Mouse (Mus musculus) G1E-ER4 (cell line): ENCODE data around the gene Fancc. TPM values are rescaled to one million over a fixed set of nuclear protein-coding genes. Genes with fewer than 3 reads are reported as not detected.

ENCODE experiments used
- GATA1 ChIP-seq: IDR thresholded peaks from one replicate; pipeline ENCODE4 v1.8.0; 2012; ENCODE audit warnings: low read length, inconsistent platforms
- polyA plus RNA-seq: library from polyadenylated mRNA; stranded (reverse); fragments of >175 nt; gene quantifications from 2 replicates; pipeline ENCODE4 v1.2.3, GENCODE M21; 2012

Fancc gene
- polyA plus RNA-seq, 1 experiment: 4.3 TPM

DNA sequence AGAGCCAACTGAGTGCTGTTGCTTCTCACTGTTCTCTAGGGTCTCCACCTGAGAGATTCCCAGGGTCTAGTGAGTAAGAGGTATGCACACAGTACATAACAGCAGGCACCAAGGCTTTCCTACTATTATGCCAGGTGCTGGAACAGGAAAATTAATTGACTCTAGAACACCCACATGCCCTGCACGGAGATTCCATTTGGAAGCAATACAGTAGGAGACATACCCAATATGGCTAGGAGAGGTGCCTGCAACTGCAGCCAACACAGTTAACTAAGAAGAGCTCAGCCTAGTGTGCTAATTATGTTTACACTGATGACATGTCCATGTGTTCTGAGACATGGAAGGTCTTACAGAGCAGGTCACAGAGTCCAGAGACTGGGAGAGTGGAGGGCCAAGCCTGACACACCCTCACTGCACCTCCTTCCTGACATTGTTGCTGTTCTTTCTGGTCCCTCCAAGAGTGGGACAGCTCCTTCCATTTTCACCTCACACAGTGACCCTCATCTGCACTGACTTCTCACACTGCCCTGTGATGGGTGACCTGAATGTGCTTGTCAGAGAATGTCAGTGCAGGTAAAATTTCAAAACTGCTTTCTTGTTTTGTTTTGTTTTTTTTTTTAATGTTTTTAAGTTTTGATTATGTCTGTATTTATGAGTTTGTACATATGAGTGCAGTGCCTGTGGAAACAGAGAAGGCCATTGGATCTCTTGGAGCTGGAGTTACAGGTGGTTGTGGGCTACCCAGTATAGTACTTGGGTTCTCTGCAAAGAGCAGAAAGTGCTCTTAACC, 234.7 kb downstream of the Fancc start:
- no peak for TF ChIP-seq GATA1

DNA sequence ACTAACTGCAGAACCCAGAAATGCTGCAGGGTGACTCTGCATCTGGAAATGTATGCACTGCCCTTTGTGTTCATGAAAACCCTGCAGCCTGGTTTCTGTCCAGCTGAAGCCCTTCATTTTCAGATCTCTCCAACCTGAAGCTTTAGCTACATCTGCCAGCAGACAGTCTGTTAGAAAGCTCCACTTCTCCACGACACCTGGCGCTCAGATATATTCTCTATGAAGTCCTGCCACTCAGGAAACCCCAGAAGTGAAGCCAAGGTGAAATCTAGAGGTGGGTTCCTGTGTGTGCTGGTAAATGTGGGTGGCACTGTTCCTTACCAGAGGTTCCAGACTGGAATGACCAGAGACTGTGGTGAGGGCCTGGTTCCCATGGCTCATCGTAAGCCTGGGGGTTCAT, 235.4 kb downstream of the Fancc start:
- TF ChIP-seq GATA1: no peak

DNA sequence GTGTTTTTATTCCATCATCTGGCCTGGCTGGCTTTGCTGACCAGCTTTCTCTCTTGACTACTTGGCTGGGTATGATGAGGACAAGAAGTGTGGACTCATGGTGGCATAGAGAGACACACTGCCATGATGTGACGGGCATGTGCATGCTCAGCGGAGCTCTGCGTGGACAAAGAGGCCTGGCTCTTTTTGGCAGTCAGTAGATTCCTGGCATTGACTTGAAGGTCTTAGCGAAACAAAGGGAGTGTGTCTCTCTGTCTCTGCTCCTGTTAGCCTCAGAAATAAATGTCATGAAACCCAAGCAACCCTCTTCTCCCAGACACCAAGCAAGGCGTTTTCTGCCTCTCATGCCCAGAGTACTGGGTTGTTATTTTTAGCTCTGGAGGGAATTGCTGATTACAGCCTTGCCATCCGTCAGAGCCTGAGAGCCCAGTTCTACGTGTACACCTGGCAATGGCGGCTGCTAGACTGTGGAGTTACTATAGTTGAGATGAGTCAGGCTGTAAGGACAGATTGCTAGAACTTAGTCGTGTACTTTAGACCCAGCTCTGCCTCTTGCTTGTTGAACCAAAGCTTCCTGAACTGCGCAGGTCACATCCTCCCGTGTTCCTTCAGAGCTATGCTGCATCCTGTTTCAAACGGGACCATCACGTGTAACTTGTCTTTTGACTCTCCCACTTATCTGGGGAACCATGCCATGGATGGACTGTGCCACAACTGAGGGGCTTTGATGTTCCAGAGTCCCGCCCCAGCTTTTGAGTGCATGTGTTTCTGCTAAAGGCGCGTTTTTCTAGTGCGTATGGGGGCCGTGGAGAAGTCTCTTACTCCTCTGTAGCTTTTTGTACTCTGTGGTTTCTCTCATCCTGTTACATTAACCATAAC, 236.1 kb downstream of the Fancc start:
- no peak for TF ChIP-seq GATA1

DNA sequence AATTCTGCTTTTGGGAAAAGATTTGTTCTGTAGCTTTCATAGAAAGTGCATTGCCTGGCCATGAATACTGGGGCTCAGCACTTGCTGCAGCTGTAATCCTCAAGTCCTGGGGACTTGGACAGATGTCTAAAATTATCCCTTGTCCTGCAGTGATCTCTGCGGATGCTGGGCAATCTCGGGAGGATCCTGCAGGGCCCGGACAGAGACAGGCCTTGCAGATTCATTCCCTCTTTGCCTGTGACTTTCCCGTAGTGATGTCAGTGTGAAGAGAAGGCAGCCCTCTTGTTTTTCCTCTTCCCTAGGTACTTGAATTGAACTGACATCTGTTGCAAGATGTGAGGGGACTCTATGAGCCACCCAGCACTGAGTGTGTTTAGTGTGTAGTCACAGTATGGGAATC, 236.9 kb downstream of the Fancc start:
- no peak for TF ChIP-seq GATA1

DNA sequence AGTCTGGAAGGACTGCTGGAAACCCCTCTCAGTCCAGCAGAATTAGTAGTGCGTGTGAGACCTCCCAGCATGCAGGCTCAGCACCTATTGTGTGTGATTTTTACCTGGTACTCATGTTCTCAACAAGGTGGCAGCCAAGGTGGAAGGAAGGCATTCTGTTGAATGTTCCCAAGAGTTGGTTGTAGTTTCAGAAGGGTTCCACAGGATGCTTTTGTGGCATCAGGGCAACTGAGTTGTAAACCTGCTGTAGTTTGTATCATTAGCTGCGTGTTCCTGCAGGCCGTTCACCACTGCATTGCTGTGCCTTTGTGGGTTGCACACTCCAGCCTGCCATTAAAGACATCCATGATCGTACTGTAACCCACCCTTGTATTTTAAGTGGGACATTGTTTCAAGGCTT, 238.4 kb downstream of the Fancc start:
- no peak for TF ChIP-seq GATA1

DNA sequence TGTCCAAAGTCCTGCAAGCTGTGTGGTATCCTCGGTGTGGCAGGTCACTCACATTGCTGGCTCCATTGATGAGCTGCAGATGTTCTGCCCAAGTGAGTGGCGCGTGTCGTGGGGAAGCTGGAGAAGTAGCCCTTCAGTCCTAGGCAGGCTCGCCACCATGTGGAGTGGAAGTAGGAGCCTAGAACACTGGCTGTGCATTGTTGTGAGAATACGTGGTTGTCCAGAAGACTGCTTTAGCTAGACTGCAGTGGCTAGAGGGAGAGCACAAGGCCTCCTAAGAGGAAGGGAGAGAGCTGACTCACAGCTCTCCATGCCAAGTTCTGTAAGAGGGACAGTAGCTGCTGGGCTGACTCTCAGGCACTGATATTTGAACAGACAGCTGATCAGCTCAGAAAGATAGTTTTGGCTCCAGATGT, 238.9 kb downstream of the Fancc start:
- no peak for TF ChIP-seq GATA1

DNA sequence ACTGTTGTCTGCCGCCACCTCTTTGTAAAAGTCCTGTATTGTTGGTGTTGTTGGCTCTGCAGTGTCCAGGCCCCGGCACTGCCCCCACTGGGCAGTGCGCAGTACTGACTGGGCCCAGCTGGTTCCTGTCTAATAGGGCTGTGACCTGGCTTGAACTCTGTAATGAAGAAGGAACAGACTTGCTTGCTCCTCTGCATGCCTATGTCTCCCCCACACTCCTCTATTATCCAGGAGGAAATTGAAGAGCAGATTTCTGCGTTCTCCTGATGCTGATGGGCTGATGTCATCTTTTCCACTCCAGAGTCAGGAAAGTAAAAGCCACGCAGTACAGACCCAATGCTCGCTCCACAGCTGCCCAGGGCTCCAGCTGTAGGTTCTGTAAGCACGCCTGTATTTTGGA, 240.3 kb downstream of the Fancc start:
- no peak for TF ChIP-seq GATA1

DNA sequence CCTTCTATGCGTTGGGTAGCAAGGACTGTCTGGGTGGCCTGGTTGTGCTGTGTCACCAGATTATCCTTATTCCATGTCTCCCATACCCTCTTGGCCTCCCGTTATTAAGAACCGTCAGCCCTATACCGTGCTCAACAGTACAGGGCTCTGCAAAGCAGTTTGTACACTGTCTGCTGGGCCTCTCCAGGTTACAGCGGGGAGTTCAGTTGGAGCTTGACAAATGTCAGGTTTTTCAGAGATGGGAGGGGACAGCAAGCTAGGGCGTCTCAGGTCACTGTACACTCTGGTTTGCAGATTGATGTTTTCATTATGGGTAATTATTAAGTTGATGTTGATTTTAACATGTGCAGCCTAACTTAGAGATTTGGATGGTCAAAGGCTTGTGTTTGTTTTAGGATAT, 240.9 kb downstream of the Fancc start:
- TF ChIP-seq GATA1: no peak

DNA sequence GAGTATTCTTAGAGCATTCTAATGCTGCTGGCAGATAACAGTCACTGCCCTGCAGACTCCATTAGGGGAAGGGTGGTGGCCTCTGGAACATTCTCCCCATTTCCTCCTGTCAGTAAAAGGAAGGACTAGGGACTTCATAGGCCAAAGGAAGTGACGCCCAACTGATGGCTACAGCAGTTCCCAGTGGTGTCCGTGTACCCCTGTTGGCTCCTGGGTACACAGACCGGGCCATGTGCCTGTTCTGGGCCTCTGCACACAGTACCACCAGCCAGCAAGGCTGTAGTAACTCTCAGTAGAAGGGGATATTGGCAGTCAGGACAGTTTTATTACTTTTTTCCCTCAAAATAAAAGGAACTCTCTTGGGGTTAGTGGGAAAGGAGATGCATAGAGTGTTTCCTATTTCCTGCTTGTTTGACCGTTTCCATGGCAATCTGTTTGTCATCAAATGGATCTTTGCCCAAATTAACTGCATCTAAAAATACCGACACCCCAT, 241.5 kb downstream of the Fancc start:
- TF ChIP-seq GATA1: no peak

DNA sequence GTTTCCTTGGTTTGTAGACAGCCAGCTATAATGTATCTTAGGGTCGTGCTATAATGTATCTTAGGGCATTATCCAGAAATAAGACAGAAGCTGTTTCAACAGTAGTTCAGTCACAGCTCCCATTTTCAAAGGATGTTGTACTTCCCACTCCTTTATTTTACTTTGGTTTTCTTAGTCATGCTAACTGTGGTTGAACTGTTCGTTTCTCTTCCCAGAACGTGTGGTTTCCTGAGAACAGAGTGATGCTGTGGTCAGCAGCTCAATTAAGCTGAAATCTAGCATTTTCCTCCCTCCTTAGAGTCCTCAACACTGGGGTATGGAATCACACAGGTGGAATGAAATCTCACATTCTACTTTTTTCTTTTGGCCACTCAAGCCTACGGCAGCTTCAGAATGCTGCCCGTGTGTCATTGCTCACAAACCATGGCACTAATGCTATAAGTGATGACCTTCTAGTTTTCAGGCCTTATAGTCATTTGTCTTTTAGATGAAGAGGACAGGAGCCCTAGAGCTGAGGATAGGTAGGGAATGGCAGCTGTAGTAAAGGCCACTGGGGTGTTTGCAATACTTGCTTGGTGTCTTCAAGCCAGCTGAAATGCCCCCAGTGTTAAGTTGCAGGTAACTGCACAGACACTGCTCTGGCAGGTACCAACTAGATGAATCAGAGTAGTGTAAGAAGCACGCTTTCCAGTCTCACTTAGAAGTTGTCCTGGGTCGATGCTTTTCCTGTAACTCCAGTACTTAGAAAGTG, 243.0 kb downstream of the Fancc start:
- no peak for TF ChIP-seq GATA1

DNA sequence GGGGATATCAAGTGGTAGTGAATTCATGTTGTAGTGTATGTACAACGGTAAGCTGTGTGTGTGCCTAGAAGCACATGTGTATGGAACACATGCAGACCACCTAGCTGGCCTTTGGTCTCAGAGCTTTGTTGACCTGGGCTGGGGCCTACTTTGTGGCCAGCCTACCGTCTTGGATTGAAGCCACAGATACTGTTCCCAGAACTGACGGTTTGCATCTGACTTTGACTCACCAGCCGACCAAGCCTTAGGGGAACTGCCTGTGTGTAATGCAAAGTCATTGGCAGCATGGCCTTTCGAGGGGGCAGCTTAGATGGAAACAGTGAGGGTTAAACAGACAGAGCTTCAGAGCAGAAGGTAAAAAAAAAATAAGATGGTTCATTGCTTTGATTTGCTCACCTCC, 243.9 kb downstream of the Fancc start:
- no peak for TF ChIP-seq GATA1

DNA sequence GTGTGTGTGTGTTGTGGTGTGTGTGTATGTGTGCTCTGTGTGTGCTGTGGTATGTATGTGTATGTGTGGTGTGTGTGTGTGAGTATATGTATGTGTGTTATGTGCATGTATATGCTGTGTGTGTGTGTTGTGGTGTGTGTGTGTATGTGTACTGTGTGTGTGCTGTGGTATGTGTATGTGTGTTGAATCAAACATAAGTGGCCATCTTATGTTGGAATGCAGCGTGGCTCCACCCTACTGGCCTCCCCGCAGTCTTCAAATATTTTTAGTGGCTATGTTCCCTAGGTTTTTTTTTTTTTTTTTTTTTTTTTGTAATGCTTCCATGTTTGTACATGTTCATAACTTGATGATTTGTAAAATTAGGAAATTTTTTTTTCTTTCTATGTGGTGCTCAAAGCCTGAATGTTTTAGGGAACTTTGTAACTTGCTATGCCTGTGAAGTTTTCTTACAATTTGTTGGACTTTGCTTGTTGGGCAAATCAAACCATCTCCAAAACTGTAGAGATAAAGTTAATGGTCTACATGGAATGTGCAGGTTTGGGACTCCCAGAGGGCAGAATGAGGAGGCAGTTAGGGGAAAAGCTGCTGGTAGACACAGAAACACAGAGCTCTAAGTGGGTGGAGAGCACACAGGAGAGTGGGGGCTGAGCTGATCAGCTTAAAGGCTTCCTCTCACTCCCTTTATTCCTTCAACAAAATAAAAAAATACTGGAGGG, 244.6 kb downstream of the Fancc start:
- TF ChIP-seq GATA1: no peak

DNA sequence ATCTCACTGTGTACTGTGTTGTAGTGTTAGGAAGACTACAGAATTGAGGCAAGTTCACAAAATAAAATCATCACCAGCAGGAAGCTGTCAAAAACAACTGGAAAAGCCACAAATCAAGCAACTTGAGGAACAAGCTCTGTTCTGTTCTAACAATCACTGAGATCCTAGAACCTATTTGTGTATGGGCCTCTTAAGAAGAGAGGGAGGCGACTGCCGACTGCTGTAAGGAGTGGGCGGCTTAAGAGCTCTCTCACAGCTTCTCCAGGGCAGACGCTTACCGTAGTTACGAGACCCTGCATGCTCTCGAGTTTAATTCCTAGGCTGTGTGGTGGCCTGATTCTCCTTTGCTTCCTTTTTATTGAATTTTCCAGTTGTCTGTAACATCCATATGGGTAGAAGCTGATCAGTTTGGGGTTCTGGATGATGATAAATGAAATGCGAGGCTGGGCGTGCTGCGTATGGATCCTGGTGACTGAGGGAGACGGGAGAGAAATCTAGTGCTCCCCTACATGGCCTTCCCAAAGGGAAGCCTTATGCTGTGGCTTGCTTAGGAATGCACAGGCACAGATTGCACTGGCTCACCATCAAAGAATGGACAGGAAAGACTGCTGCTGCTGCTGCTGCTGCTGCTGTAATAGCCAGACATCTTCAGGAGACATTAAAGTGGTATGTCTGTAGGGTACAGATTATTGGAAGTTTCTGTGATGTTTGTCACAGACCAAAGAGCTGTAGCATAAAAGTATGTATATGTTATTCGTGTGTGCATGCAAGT, 245.8 kb downstream of the Fancc start:
- TF ChIP-seq GATA1: no peak

DNA sequence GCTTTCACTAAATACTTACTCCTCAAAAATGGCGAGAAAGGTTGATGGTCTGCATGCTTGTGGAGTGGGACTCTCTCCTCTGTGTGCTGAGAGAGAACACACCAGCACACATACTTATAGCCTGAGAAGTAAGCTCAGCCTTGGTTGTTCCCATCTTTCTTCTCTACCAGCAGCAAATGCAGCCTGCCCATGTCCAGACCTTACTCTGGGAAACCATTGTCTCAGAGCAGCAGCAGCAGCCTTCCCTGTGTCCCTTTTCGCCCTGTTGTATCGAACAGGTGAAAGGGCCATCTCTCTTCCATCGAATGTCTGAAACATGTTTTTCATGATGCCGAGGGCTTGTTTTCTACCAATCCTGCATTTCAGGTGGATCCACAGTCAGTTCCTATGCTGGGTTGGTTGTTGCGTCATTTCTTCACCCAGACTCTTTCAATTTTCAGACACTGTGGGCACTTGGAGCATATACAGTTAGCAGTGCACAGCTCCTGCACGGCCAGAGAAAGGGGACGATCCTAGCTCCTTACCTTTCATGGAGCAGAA, 246.6 kb downstream of the Fancc start:
- TF ChIP-seq GATA1: no peak
